Mouse (Mus musculus) small intestine, adult 2 months (tissue): Measurements from ENCODE around the gene Zic2.

Experiments
- CTCF ChIP-seq: fragments of 200-500 bp; IDR thresholded peaks from 2 replicates; pipeline ENCODE4 v1.5.1; 2012; ENCODE audit warnings: low read depth, mild to moderate bottlenecking, control low read depth, inconsistent platforms, low read length, moderate library complexity, mixed read lengths; ENCODE audit not compliant: insufficient replicate concordance, insufficient read length; ENCODE audit errors: extremely low read depth
- POLR2A ChIP-seq: fragments of 200-500 bp; IDR thresholded peaks from 2 replicates; pipeline ENCODE4 v1.6.1; 2012; ENCODE audit warnings: low read depth, mild to moderate bottlenecking, control low read depth, inconsistent platforms, low read length, moderate library complexity

- TF ChIP-seq POLR2A (no peak), CTCF (no peak)
Observed at GRCm38 (mm10) chr14:122486611-122487010, 11.4 kb downstream of the Zic2 start.
